Mouse (Mus musculus) forebrain, embryonic 16.5 days (tissue): ENCODE measurements around the gene Pfas. TPM values are rescaled to one million over a fixed set of nuclear protein-coding genes. Genes with fewer than 3 reads are reported as not detected.
A peak's percentile ranks its signal among the peaks of the same experiment; 100 is the strongest.
"Not testable (repeated sequence)": the region's sequence is repeated elsewhere in the genome, so short reads cannot be mapped to it uniquely, and the experiment has no call there.

ENCODE experiments used
- ATAC-seq: fragments of 200-750 bp; cut with Nextera tagmentation; 2 replicates; pipeline ENCODE4 v1.8.0; 2017; ENCODE audit warnings: mild to moderate bottlenecking, moderate library complexity
- H3K27ac ChIP-seq: fragments of 300-500 bp; sonication (generic); 2 replicates; pipeline ENCODE4 v1.5.1; 2014; ENCODE audit warnings: low read length, control low read depth
- H3K27me3 ChIP-seq: fragments of 300-500 bp; sonication (generic); replicated peaks from 2 replicates; pipeline ENCODE4 v1.6.1; 2014; ENCODE audit warnings: low read length; ENCODE audit not compliant: control insufficient read depth, insufficient read depth
- H3K36me3 ChIP-seq: fragments of 300-500 bp; sonication (generic); 2 replicates; pipeline ENCODE4 v1.6.1; 2014; ENCODE audit not compliant: control insufficient read depth, insufficient read depth
- H3K4me1 ChIP-seq: fragments of 300-500 bp; sonication (generic); replicated peaks from 2 replicates; pipeline ENCODE4 v1.6.1; 2014; ENCODE audit warnings: low read length; ENCODE audit not compliant: control insufficient read depth, insufficient read depth
- H3K4me2 ChIP-seq: fragments of 300-500 bp; sonication (generic); 2 replicates; pipeline ENCODE4 v1.6.1; 2014; ENCODE audit warnings: mild to moderate bottlenecking, low read length, control low read depth
- H3K4me3 ChIP-seq: fragments of 300-500 bp; sonication (generic); replicated peaks from 2 replicates; pipeline ENCODE4 v1.5.1; 2014; ENCODE audit warnings: mild to moderate bottlenecking, low read length, control low read depth
- H3K9ac ChIP-seq: fragments of 300-500 bp; sonication (generic); replicated peaks from 2 replicates; pipeline ENCODE4 v1.6.1; 2014; ENCODE audit warnings: low read depth, low read length, control low read depth
- H3K9me3 ChIP-seq: fragments of 300-500 bp; sonication (generic); 2 replicates; pipeline ENCODE4 v1.6.1; 2016; ENCODE audit warnings: low read length; ENCODE audit not compliant: control insufficient read depth
- WGBS: fragments of 180-500 bp; shearing (Covaris S2); extraction: QIAGEN DNeasy Blood & Tissue Kit; methylation state at CpG from one replicate; pipeline ENCODE4 v1.1.7; 2014; 5-methylcytosine and 5-hydroxymethylcytosine counted together
- microRNA-seq: library from miRNA; unstranded; fragments of <30 nt; microRNA quantifications from one replicate; pipeline ENCODE4, GENCODE M21; 2017
- polyA plus RNA-seq: library from polyadenylated mRNA; unstranded; fragments of >200 nt; fragmentation: Nextera tagmentation; extraction: Ambion mirVana; gene quantifications from 2 replicates; pipeline ENCODE4 v1.2.1, GENCODE M21; 2015

Pfas gene
- polyA plus RNA-seq, 1 experiment from 2014 or later, result 24.7 TPM

- peaks cover 15% of the 10 kb centered on the region for H3K4me1 ChIP-seq
- not testable (repeated sequence) for H3K36me3 ChIP-seq, H3K4me3 ChIP-seq, H3K9me3 ChIP-seq, H3K4me2 ChIP-seq, ATAC-seq, H3K9ac ChIP-seq, H3K27ac ChIP-seq, H3K27me3 ChIP-seq
- 89% methylated on average over 4 of the region's 4 CpGs for WGBS
Observed at GRCm38 (mm10) chr11:68936951-68937350, 71.3 kb downstream of the Pfas start.

Small RNA genes within 50 kb of the gene (microRNA-seq; reads per million reads assigned to microRNA genes)
- 4.8 reads per million, percentile 21 among the genes with 10 or more reads in this experiment for gene Mir3062

Other genes with a start within 250 kb of the Pfas start
- gene Ndel1, start 136.6 kb downstream of the Pfas start, polyA plus RNA-seq, result 96.8 and 100 TPM in 2 replicates
- gene Rnf222, start 119.9 kb downstream of the Pfas start, polyA plus RNA-seq, result not detected in 2 replicates
- 554 and 607 TPM in 2 replicates for gene Rpl26, start 106.9 kb downstream of the Pfas start, polyA plus RNA-seq
- gene Odf4, start 81.4 kb downstream of the Pfas start, polyA plus RNA-seq, result 0.35 TPM in 1 of 2 replicates, not detected in the other
- 8.2 and 12.8 TPM in 2 replicates for gene Arhgef15, start 51.0 kb downstream of the Pfas start, polyA plus RNA-seq
- gene Slc25a35, start 40.3 kb downstream of the Pfas start, polyA plus RNA-seq, result 0.86 and 1.0 TPM in 2 replicates
- gene Rangrf, start 33.3 kb downstream of the Pfas start, polyA plus RNA-seq, result 28.9 and 34.5 TPM in 2 replicates
- 70.1 and 79.1 TPM in 2 replicates for gene Ctc1, start 7.5 kb upstream of the Pfas start, polyA plus RNA-seq
- gene Aurkb, start 37.2 kb upstream of the Pfas start, polyA plus RNA-seq, result 56.7 and 68.2 TPM in 2 replicates
- 11.4 and 12.3 TPM in 2 replicates for gene Borcs6, start 51.3 kb upstream of the Pfas start, polyA plus RNA-seq
- gene Tmem107, start 62.3 kb upstream of the Pfas start, polyA plus RNA-seq, result 43.7 and 48.4 TPM in 2 replicates
- 217 and 259 TPM in 2 replicates for gene Vamp2, start 80.0 kb upstream of the Pfas start, polyA plus RNA-seq
- 11.8 and 12.1 TPM in 2 replicates for gene Per1, start 86.8 kb upstream of the Pfas start, polyA plus RNA-seq
- 0.26 and 0.67 TPM in 2 replicates for gene Hes7, start 111.9 kb upstream of the Pfas start, polyA plus RNA-seq
- gene 9130213A22Rik, start 114.1 kb upstream of the Pfas start, polyA plus RNA-seq, result 0.39 and 0.71 TPM in 2 replicates
- 2.8 and 3.5 TPM in 2 replicates for gene Aloxe3, start 117.4 kb upstream of the Pfas start, polyA plus RNA-seq
- 0.12 TPM in 1 of 2 replicates, not detected in the other for gene Alox12b, start 148.5 kb upstream of the Pfas start, polyA plus RNA-seq
- 0.29 TPM in 1 of 2 replicates, not detected in the other for gene Alox8, start 189.4 kb upstream of the Pfas start, polyA plus RNA-seq
- 0.56 and 0.68 TPM in 2 replicates for gene Gucy2e, start 228.6 kb upstream of the Pfas start, polyA plus RNA-seq